Mouse (Mus musculus): Measurements from ENCODE around the gene Gm49405.
"Not testable (repeated sequence)": the region's sequence is repeated elsewhere in the genome, so short reads cannot be mapped to it uniquely, and the experiment has no call there.

Gm49405 gene

DNA sequence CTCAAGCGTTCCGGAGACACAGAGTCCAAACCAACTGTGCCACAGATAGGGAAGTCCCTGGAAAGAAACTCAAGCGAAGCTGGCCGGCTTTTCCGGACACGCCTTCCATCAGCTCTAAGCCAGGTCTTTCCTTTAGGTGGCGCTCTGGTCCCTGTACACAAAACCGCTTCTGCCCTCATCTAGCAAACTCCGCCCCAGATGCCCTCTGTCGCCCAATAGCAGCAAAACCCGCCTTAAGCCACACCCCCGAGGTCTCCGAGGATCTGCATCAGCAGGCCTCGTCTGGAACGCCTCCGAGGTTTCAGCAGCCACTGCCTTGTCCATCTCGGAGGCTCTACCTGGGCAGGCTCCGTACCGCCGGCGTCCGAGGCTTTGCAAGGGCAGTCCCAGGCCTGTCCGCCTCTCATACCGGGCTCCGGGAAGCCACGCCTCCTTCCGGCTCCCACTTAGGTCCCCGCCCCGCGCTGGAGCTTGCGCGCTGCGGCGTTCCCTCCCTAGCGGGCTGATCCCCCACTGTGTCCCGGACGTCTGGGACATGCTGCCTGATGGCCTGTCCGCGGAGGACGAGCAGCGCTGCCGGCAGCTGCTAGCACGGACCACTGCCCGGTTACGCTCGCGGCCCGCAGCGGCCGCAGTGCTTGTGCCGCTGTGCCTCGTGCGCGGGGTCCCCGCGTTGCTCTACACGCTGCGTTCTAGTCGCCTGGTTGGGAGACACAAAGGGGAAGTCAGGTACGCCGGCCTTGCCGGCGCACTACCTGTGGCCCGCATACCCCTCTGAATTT lies at the start of gene Gm49405, which contains the start of gene Nudt8:
Gm49405 (plus strand) TSS at position 508 of the 782 bp plus-strand sequence.
Nudt8 (plus strand) TSS at position 462 of the 782 bp plus-strand sequence.
- DNase-seq (ENCODE audit: low spot score in 2 of 2) = peak; percentile 93 to 94

DNA sequence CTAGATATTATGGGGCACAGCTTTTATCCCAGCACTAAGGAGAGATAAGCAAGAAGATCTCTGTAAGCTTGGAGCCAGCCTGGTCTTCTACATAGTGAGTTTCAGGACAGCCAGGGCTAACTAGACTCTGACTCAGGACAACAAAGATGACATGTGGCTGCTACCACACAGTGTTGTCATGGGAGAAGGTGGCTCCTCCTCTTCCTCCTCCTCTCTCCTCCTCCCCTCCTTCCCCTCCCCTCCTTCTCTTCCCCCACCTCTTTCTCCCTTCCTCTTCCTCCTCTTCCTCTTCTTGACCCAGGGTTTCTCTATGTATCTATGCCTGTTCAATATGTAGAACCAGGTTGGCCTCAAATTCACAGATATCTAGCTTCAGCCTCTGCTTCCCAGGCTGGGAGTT lies 49.0 kb upstream of the Gm49405 start:
- DNase-seq (ENCODE audit: low spot score in 2 of 2) = no peak

DNA sequence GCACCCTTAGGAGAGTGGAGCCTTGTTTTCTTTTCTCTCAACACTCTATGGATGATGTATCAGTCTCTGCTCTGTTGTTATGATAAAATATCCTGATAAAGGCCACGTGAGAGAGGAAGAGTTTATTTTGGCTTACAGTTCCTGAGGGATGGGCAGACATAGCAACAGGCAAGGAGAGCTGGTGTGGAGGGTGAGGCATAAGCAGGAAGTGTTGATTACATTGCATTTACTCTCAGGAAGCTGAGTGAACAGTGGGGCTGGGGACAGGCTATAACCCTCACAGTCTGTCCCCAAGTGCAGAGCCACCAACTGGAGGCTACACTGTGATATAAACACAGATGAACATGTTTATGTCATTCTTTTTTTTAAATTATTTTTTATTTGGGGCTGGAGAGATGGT lies 48.3 kb upstream of the Gm49405 start:
- no peak for DNase-seq (ENCODE audit: low spot score in 2 of 2)

DNA sequence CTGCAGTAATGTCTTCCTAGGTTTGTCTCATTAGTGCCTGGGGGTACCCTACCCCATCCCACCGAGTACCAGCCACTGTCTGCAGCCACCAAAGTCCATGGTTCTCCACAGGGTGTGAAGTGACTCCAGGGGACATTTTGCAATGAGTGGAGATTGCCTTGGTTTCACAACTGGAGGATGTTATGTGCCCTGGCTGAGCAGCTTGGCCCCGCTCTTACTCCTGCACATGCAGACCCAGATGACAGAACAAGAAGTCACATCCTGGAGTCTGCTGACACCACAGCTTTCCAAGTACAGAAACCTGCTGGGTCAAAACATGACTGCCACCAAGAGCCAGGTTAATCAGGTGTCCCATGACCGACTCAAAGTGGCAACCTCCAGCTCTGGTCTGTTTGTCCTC lies 45.4 kb upstream of the Gm49405 start:
- no peak for DNase-seq (ENCODE audit: low spot score in 2 of 2)

DNA sequence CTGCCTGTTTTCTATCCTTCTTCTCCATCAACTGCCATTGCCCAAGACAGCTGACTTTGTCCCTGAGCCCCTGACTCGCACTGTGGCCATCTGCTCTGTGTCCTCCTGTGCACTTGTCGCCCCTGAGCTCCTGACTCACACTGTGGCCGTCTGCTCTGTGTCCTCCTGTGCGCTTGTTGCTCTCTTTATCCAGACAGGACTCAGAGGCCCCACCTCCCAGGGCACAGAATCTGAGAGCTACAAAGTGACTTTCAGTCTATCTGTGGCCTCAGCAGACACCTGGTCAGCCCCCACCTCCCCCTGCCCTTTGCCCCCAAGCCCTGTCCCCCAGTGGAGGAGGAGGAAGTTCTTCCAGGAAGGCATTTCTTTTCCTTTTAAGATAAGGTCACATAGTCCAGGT lies 44.6 kb upstream of the Gm49405 start:
- no peak for DNase-seq (ENCODE audit: low spot score in 2 of 2)

DNA sequence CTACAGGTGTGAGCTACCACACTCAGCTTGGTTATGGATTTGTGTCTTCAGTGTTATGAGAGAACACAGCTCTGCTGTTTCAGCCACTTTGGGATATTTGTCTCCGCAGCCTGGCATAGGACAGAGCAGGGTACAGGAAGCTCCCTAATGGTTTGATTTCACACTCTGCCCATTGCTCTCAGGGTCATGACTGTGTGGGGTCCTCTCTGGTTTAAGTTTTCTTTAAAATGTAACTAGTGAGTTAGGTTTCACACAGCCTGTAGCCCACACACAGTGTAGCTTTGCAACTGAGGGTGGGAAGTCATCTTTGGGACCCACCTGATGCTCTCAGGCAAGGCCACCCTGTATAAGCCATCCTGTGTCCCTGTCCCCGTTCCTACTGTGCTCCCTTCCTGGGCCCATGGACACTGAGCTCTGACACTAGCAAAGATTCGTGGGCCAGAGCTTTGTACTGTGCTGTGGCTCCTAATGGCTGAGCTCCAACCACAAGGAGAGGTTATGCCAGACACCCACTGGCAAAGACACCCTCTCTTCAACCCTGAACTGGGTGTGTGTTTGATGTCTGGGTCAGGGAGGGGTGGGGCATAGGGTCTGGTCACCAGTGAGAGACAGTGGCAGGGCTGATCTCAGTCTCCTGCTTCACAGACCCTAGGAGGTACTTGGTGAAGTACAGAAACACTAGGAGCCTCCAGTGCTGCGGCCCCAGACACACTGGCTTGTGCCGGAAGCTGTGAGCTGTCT lies 43.0 kb upstream of the Gm49405 start:
- DNase-seq (ENCODE audit: low spot score in 2 of 2) = not testable (repeated sequence)

DNA sequence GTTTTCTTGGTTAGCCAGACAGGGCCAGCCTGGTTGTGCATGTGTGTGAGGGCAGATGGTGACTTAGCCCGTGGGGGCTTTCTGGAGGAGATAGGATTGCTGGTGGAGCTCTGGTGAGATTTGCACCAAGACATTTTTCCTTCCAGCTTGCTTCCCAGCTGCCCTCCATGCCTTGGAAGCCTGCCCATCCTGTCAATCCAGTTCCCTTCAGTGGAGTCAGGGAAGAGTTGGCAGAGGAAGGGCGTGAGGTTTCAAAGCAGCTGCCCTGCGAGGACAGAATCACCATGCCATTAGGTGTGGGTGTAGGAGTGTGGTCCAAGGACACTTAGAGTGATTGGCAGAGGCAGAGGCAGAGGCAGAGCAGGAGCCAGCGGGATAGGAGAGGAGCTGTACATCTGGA lies 42.0 kb upstream of the Gm49405 start, which contains the start of gene Aldh3b3:
Aldh3b3 (plus strand) TSS at position 176 of the 400 bp plus-strand sequence.
- no peak for DNase-seq (ENCODE audit: low spot score in 2 of 2)

DNA sequence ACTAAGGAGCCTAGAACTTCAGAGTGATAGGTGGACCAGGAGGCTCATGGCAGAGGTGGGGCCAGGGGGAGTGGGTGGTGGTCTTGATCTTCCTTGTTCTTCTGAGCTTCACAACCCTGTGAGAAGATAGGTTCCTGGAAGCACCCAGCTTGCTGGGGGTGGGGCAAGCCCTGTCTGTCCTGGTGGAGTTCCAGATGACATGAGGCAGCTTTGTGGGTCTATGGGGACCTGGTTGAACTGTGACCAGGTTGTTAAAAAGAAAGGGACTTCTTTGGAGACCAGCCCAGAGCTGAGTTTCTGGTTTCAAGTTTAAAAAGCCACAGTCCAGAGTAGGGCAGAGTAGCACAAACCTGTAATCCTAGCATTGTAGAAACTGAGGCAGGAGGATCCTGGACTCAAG lies 41.4 kb upstream of the Gm49405 start:
- DNase-seq (ENCODE audit: low spot score in 2 of 2) = no peak

DNA sequence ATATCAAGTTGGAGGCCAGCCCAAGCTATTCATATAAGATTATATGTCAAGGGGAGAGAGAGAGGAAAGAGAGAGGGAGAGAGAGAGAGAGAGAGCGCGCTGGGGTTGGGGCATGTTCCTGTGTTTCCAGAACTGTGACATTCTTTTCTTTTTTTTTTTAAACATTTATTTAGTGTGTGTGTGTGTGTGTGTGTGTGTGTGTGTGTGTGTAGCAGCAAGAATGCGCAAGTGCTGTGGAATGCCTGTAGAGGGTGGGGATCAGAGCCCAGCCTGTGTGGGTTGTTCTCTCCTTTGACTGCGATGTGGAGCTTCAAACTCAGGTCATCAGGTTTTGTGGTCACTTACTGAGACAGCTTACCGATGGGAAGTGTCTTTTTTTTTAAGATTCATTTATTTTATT lies 40.2 kb upstream of the Gm49405 start:
- DNase-seq (ENCODE audit: low spot score in 2 of 2) = no peak

DNA sequence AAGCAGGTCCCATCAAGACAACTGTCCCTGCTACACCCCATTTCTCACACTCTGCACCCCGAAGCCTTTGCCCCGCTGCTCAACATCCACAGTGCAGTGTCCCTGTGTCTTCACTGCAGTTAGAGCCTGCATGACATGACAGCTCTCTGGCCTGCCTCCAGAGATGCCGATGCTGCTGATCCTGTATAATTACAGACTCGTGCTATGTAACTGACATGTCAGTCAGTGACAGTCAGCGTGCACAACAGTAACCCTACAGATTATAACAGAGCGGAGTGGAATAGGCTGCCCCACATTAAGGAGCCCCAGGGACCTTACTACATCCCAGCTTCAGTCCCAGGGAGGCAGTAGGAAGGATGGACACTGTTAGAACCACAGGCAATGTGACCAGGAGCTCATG lies 38.6 kb upstream of the Gm49405 start:
- not testable (repeated sequence) for DNase-seq (ENCODE audit: low spot score in 2 of 2)

DNA sequence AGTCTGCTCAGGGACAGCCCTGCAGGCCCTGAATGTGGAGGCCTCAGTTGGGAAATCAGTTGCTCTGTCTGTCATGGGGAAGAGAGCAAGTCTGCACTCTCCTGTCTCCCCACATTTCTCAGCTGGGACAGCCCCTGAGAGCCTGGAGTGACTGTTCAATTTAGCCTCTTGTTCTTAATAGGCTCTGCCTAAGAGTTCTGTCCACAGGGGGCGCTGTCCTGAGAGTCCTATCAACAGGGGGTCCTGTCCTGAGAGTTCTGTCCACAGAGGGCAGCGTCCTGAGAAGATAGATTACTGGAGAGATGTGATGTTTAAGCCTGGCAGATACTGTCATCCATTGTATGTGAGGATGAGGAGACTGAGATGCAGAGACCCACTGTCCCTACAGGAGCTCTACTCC lies 38.0 kb upstream of the Gm49405 start:
- no peak for DNase-seq (ENCODE audit: low spot score in 2 of 2)

DNA sequence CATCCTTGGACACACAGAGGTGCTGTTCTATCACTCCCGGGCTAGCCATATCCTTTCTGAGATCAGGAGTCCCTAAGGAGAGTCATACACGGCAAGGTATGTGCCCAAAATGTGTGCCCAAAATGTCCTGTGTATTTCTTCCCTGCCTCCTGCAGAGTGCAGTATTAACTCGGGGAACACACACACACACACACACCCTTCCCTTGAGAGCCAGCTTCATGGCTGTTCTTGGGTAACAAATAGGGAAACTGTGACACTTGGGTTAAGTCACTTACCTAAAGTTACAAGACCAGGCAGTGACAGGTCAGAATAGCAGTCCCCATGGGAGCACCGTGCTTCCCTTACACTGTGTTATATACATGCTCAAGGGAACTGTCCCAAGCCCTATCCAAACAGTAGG lies 36.4 kb upstream of the Gm49405 start:
- no peak for DNase-seq (ENCODE audit: low spot score in 2 of 2)

DNA sequence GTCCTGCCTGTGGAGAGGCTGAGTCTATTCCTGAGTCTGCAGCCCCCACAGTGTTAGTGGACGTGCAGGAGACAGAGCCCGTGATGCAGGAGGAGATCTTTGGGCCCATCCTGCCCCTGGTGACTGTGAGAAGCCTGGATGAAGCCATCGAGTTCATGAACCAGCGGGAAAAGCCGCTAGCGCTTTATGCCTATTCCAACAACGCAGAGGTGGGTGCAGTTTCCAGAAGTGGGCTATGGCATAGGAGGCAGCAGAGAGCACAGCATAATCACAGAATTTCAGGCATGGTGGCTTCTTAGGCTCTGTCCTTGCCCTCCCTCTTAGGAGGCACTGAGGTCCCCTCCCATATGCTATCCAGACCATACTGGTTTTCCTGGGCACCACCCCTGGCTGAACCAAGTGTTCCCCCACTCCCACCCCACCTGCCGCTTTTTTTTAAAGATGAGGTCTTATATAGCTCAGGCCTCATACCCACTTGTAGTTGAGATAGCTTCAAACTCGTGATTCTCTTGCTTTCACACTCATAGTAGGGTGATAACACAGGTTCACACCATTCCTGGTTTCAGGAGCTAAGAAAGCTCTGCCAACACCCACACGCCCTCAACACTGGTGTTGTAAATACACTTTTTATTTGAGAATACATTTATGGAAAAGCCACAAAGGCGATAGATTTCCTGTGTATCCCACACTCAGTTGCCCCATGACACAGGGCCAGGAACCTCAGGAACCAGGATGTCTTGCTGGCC lies 33.9 kb upstream of the Gm49405 start:
- DNase-seq (ENCODE audit: low spot score in 2 of 2) = no peak

DNA sequence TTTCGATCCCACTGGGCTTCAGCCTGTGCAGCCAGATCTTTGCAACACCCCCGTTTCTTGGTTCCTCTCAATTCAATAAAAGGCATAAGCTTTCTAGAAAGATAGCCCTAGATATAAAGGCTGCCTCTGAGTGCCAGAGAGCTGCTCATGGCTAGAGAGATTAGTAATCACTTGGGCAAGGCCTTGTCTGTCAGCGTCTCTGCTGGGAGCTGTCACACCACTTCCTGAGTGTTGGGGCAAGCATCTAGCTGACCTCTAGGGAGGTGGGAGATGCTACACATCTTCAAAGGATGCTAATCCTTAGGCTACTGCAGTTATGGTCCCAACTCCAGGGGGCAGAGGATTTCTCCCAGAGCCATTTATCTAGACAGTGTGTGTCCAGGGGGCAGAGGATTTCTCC lies 33.2 kb upstream of the Gm49405 start:
- no peak for DNase-seq (ENCODE audit: low spot score in 2 of 2)

DNA sequence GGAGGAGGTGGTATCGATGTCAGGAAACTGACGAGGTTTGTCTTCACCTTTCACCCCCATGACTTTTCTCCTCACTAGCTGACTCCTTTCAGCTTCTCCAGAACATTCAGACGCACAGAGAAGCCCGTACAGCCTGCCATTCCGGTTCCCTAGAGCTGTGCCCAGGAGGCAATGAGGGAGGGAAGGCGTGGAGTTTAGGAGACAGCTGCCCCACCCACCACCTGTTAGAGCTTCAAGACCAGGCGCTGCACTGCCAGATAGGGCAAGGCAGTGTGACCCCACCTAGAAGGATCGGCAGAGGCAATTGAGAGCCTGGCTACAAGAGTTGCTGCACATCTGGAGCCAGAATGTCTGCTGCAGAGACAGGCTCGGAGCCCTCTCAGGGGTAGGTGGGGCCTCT lies 28.2 kb upstream of the Gm49405 start, which contains the start of gene Aldh3b2:
Aldh3b2 (plus strand) TSS at position 100 of the 400 bp plus-strand sequence.
- DNase-seq (ENCODE audit: low spot score in 2 of 2) = no peak

DNA sequence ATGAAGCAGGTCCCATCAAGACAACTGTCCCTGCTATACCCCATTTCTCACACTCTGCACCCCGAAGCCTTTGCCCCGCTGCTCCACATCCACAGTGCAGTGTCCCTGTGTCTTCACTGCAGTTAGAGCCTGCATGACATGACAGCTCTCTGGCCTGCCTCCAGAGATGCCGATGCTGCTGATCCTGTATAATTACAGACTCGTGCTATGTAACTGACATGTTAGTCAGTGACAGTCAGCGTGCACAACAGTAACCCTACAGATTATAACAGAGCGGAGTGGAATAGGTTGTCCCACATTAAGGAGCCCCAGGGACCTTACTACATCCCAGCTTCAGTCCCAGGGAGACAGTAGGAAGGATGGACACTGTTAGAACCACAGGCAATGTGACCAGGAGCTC lies 25.8 kb upstream of the Gm49405 start:
- not testable (repeated sequence) for DNase-seq (ENCODE audit: low spot score in 2 of 2)

DNA sequence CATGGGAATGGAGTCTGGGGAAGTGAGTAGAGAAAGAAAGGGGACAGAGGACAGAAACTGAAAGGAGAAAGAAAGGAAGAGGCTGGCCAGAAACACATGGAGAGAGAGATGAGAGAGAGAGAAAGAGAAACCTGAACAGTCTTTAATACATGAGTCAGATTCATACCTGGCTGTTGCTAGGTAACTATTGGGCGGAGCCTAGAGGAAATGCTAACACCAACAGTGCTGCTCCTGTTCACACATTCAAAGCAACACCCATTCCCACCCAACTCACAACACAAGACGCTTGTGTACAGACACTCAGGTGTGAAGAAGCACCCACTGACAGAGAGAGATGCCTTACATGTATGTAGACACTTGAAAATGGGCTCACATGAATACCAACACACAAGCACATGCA lies 24.6 kb upstream of the Gm49405 start:
- DNase-seq (ENCODE audit: low spot score in 2 of 2) = no peak

DNA sequence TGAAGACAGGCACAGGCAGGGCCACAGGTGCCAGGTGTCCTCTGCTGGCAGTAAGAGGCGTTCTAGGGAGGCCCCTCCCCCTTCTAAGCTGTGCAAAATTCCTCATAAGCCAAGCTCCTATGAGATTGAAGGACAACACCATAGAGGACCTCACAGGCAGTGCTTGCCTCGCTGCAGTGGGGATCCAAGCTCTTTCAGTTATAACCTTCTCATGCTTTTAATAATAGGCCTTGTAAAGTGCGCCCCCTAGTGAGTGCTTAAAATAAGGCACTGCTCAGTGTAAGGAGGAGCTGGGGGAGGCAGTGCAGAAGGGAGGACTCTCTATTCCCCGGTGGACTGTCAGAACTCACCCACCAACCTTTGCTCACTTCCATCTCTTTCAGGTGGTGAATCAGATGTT lies 20.1 kb upstream of the Gm49405 start:
- peak; percentile 48 to 52 for DNase-seq (ENCODE audit: low spot score in 2 of 2)

DNA sequence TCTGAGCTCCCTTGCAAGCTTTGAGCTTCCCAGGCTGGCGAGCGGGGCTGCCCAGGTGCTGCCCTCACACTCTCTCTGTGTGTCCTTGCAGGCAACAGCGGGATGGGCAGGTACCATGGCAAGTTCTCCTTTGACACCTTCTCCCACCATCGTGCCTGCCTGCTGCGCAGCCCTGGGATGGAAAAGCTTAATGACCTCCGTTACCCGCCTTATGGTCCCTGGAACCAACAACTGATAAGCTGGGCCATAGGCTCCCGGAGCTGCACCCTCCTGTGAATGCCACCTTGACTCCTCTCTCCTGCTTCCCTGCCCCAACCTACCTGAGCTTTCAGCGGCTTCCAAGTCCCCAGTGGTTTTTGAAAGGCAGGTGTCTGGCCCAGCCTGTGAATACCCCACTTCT lies 19.5 kb upstream of the Gm49405 start:
- DNase-seq (ENCODE audit: low spot score in 2 of 2) = no peak

DNA sequence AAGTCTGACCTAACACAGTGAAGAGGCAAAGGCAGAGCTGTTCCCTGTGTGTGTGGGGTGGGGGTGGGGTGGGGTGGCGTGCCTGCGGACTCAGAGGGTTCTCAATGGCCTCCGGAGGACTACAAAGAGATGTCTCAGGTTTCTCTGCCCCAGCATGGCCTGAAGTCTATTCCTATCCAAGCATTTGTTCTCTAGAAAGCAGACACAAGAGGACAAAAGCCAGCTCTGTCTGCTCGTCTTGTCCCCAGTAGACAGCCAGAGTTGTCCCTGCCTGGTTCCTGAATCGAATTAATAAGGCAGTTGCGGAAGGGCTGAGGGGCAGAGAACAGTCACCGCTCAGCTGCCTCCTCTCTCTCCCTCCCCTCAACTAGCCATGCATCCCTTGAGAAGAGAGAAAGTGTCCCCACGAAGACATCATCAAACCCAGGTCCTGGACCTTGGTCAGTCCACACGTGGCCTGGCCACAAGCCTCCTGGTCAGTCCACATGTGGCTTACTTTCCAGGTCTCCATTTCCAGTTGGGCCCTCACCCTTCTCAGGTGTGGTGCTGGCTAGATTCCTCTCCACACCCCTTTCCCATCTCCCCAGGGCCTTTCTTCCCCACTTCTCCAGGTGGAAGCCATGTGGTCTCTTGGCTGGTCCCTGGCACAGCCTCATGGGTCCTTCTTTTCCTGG lies 16.8 kb upstream of the Gm49405 start:
- DNase-seq (ENCODE audit: low spot score in 2 of 2) = no peak

DNA sequence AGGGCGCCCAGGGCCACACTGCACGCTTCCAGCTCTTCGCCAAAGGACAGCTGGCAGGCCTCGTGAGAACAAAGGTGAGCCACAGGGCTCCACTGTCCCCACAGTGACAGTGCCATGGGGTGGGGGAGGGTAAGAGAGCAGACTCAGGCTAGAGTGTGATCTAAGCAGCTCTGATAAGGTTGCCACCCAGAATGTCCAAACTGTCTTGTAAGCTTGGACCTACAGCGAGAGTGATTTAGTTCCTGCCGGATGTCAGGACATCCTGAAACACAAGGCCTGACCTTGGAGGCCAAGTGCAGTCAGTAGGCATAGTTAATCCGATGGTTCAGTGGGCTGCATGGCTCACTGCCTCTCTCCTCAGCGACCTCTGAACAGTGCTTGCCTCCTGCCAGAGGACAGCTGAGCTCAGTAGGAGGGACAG lies 15.2 kb upstream of the Gm49405 start:
- DNase-seq (ENCODE audit: low spot score in 2 of 2) = no peak

DNA sequence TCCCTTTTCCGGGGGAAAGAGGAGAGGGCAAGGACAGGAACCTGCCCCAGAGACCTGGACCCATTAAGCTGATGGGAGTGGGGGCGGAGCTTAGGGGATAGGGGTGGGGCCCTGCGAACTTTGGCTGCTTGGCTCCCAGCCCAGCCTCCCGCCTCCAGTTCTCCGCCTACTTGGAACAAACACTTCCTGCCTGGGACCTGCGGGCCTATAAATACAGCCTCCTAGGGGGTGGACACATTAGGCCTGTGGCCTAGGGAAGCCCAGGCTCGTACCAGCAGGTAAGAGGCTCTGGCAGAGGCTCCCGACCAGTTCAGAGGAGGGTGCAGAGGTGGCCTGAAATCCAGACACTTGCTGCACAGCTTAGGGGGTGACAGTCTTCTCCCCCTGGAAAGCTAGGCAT lies 14.1 kb upstream of the Gm49405 start, which contains the start of gene Acy3:
Acy3 (plus strand) TSS at position 237 of the 400 bp plus-strand sequence.
- no peak for DNase-seq (ENCODE audit: low spot score in 2 of 2)
